Mouse (Mus musculus) liver, embryonic 14.5 days (tissue): ENCODE data around the gene Anxa6. TPM values are rescaled to one million over a fixed set of nuclear protein-coding genes. Genes with fewer than 3 reads are reported as not detected.

Experiments used
- ATAC-seq: fragments of 200-750 bp; cut with Nextera tagmentation; 2 replicates; pipeline ENCODE4 v1.8.0; 2017; ENCODE audit warnings: moderate number of reproducible peaks, mild to moderate bottlenecking, moderate library complexity; ENCODE audit not compliant: insufficient read depth
- DNase-seq, 3 experiments: peaks; one replicate each; pipeline ENCODE4 v3.0.0-alpha.2; 2012 to 2013; ENCODE audit warnings: low read depth in 3 of 3, low spot score in 3 of 3
- H3K27ac ChIP-seq: fragments of 300-500 bp; sonication (generic); 2 replicates; pipeline ENCODE4 v1.5.1; 2014; ENCODE audit warnings: moderate library complexity, mild to moderate bottlenecking, control low read depth, inconsistent platforms
- H3K27me3 ChIP-seq: fragments of 300-500 bp; sonication (generic); 2 replicates; pipeline ENCODE4 v1.6.1; 2014; ENCODE audit warnings: mild to moderate bottlenecking, low read length, moderate library complexity; ENCODE audit not compliant: control insufficient read depth, insufficient read depth
- H3K36me3 ChIP-seq: fragments of 300-500 bp; sonication (generic); replicated peaks from 2 replicates; pipeline ENCODE4 v1.6.1; 2014; ENCODE audit warnings: low read depth; ENCODE audit not compliant: control insufficient read depth, insufficient read depth
- H3K4me1 ChIP-seq, 2 experiments: fragments of 200-500 bp in 1 of 2; fragments of 300-500 bp in 1 of 2; sonication (generic) in 1 of 2; replicated peaks; 2 replicates each; pipeline ENCODE4 v1.6.1; 2012 to 2014; ENCODE audit warnings: antibody characterized with exemption in 1 of 2, inconsistent platforms in 1 of 2, low read length in 1 of 2; ENCODE audit not compliant: control insufficient read depth in 2 of 2, insufficient read depth in 2 of 2
- H3K4me2 ChIP-seq: fragments of 300-500 bp; sonication (generic); 2 replicates; pipeline ENCODE4 v1.6.1; 2014; ENCODE audit warnings: low read depth, mild to moderate bottlenecking, control low read depth, moderate library complexity
- H3K4me3 ChIP-seq, 2 experiments: fragments of 200-500 bp in 1 of 2; fragments of 300-500 bp in 1 of 2; sonication (generic) in 1 of 2; 2 replicates each; pipeline ENCODE4 v1.5.1; 2012 to 2014; ENCODE audit warnings: low read depth in 2 of 2, low read length in 2 of 2, mild to moderate bottlenecking in 2 of 2, control low read depth in 1 of 2, inconsistent platforms in 1 of 2, moderate library complexity in 1 of 2; ENCODE audit not compliant: insufficient read depth in 1 of 2
- H3K9ac ChIP-seq: fragments of 300-500 bp; sonication (generic); replicated peaks from 2 replicates; pipeline ENCODE4 v1.6.1; 2014; ENCODE audit warnings: mild to moderate bottlenecking, control low read depth, moderate library complexity
- H3K9me3 ChIP-seq: fragments of 300-500 bp; sonication (generic); 2 replicates; pipeline ENCODE4 v1.6.1; 2016; ENCODE audit warnings: low read length, mixed read lengths; ENCODE audit not compliant: control insufficient read depth
- CTCF ChIP-seq: IDR thresholded peaks from 2 replicates; pipeline ENCODE4 v1.5.1; 2016; ENCODE audit warnings: antibody characterized with exemption, low read depth, control low read depth
- EP300 ChIP-seq: IDR thresholded peaks from 2 replicates; pipeline ENCODE4 v1.6.1; 2016; ENCODE audit warnings: antibody characterized with exemption, low read depth
- WGBS: fragments of 180-500 bp; shearing (Covaris S2); extraction: QIAGEN DNeasy Blood & Tissue Kit; methylation state at CpG from one replicate; pipeline ENCODE4 v1.1.7; 2014; ENCODE audit not compliant: insufficient replicate concordance; 5-methylcytosine and 5-hydroxymethylcytosine counted together
- polyA plus RNA-seq, 2 experiments: library from polyadenylated mRNA; depleted of rRNA in 1 of 2; stranded (reverse) in 1 of 2; unstranded in 1 of 2; fragments of >200 nt; fragmentation: Nextera tagmentation in 1 of 2; extraction: Ambion mirVana in 1 of 2; gene quantifications; 2 replicates each; pipeline versions ENCODE4 v1.2.1 to v1.2.3; 2012 to 2014

Anxa6 gene
- polyA plus RNA-seq, 2 experiments, result 24.2 to 36.7 TPM

DNA sequence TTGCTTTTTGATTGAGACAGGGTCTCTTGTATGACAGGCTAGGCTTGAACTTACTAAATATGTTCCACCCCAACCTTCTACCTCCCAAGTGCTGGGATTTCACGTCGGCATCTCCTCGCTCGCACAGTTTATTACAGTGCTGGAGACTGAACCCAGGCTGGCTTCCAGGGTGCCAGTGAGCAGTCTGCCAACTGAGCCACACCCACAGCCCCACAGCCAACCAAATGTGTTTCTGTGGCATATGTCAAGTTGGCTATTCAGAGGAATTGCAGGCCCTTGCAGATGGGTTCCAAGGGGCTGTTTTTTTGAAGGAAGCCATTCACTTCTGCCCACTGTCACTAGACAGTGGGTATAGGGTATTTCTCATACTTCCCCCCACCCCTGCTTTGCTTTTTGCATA lies 7.3 kb downstream of the Anxa6 start:
- DNase-seq, result no peak

DNA sequence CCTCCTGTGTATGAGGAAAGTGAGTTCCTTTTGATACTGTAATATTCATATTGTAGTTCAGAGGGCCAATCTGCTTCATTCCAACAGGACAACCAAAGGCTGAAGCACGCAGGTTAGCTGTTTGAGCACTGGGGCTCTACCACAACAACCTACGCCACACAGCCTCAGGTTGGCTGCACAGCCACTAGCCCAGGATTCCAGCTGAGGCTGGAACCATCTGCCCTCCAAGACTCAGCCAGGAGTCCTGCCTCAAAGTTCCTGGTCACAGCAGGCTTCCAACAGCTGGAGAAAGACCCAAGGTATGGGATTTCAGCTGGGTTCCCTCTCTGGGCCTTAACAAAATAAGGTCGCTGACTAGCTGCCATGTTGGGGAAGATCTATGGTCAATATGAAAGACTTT lies 9.7 kb downstream of the Anxa6 start:
- Histone ChIP-seq H3K9me3 (no peaks in the 10 kb centered on the region), H3K4me3 (no peak overlapping the region), H3K27ac (no peak overlapping the region), H3K9ac (no peak overlapping the region), H3K27me3 (no peaks in the 10 kb centered on the region), H3K4me1 (peaks cover 5 to 40% of the 10 kb centered on the region in 2 experiments; a peak in 2 of 4 replicates), H3K36me3 (no peaks in the 10 kb centered on the region), H3K4me2 (no peak overlapping the region)
- TF ChIP-seq CTCF (no peak), EP300 (no peak)
- no peak for ATAC-seq
- no peak for DNase-seq
- 51% methylated on average over 3 of the region's 3 CpGs for WGBS

More for the DNA sequence above, 7.3 kb downstream of the Anxa6 start:
- H3K4me2 ChIP-seq, result no peak overlapping the region
- no peak for ATAC-seq
- no peak overlapping the region for H3K4me3 ChIP-seq
- peaks cover 5 to 41% of the 10 kb centered on the region in 2 experiments; a peak in 2 of 4 replicates for H3K4me1 ChIP-seq
- TF ChIP-seq EP300, result no peak
- no peak for TF ChIP-seq CTCF
- H3K36me3 ChIP-seq, result no peaks in the 10 kb centered on the region
- no peak overlapping the region for H3K27ac ChIP-seq
- 77% methylated on average over 4 of the region's 4 CpGs for WGBS
- H3K27me3 ChIP-seq, result no peaks in the 10 kb centered on the region
- H3K9ac ChIP-seq, result no peak overlapping the region
- H3K9me3 ChIP-seq, result no peaks in the 10 kb centered on the region

DNA sequence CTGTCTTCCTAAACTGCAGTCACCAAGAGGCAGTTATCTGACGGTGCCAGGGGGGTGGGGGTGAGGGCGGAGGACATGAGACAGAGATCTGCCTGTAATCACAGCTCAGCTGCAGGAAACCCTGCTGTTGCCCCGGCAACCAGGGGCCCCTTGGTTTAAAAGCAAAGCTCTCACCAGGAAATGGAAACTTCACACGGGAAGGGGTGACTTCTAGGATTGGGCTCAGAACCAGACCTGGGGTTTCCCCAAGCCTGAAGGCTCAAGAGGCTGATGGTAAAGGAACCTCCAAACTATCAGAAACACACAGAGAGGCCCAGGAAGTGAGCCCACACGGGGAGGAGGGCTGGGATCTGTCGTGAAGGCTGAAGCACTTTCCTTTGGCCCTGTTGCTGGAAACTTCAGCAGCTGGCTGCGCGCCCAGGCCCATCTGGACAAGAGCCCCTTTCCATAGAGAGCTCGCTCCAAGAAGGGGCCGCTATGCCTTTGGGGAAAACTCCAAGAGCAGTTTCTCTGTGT lies 10.1 kb downstream of the Anxa6 start:
- 10% methylated on average over 10 of the region's 10 CpGs for WGBS
- peaks cover 5 to 40% of the 10 kb centered on the region in 2 experiments; a peak in 2 of 4 replicates for H3K4me1 ChIP-seq

DNA sequence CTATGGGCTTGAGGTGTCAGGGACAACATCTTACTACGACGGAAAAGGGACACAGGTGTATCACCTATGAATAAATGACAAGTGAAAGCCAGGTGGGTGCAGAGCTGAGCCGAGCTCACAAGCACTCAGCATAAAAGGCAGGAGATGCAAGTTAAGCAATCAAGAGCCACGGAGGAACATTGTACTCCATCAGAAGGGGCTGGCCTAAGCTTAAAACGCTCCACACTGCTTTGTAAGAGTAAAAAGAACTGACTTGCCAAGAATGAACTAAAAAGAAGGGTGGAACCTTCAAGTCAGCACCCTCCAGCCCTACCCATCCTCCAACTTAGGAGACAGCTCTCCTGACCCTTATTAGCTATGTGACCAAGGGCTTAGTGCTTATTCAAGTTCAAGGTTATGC lies 10.7 kb downstream of the Anxa6 start:
- Histone ChIP-seq H3K4me2 (0 out of 2 replicates have a peak overlapping the region, but pooled peaks have one; percentile 2), H3K9ac (no peak overlapping the region), H3K4me3 (no peak overlapping the region), H3K27me3 (no peaks in the 10 kb centered on the region), H3K9me3 (no peaks in the 10 kb centered on the region), H3K27ac (no peak overlapping the region), H3K4me1 (peaks cover 5 to 35% of the 10 kb centered on the region in 2 experiments; a peak in 2 of 4 replicates), H3K36me3 (no peaks in the 10 kb centered on the region)
- 46% methylated on average over 5 of the region's 5 CpGs for WGBS
- DNase-seq (no peak), ATAC-seq (peak; percentile 19; the same call in 1 of the 2 replicates)
- no peak for TF ChIP-seq EP300
- TF ChIP-seq CTCF, result no peak

More for the DNA sequence above, 10.1 kb downstream of the Anxa6 start:
- Histone ChIP-seq H3K9me3 (no peaks in the 10 kb centered on the region), H3K27ac (no peak overlapping the region), H3K4me2 (peak overlapping the region; percentile 2; the same call in 1 of the 2 replicates), H3K36me3 (no peaks in the 10 kb centered on the region), H3K4me3 (no peak overlapping the region), H3K27me3 (no peaks in the 10 kb centered on the region), H3K9ac (no peak overlapping the region)
- DNase-seq (peak in 1 of 3 experiments; percentile 53), ATAC-seq (peak; percentile 73)
- TF ChIP-seq EP300 (no peak), CTCF (no peak)

DNA sequence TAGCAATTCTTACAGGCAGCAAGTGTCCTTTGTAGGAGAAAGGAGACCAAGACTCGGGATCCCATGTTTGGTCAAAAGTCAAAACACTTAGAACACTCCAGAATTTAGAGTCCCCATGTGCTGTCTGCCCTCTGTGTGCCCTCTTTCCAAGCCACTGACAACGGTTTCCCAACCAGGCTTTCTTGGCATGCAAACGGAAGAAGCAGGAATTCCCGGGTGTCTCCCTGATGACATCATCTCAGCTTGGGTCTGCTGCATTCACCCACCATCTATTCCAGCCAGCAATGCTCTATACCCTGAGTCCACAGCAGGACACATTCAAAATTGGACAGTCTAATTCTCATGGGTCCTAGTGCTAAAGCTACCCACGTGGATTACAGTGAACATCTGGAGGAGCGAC lies 11.4 kb downstream of the Anxa6 start:
- no peak for TF ChIP-seq CTCF
- no peak overlapping the region for H3K4me3 ChIP-seq
- no peaks in the 10 kb centered on the region for H3K27me3 ChIP-seq
- peaks cover 5 to 33% of the 10 kb centered on the region in 2 experiments; a peak in 2 of 4 replicates for H3K4me1 ChIP-seq
- DNase-seq (no peak), ATAC-seq (no peak)
- H3K9ac ChIP-seq, result no peak overlapping the region
- no peak overlapping the region for H3K27ac ChIP-seq
- H3K9me3 ChIP-seq, result no peaks in the 10 kb centered on the region
- H3K4me2 ChIP-seq, result no peak overlapping the region
- H3K36me3 ChIP-seq, result no peaks in the 10 kb centered on the region
- 52% methylated on average over 6 of the region's 6 CpGs for WGBS
